Mouse (Mus musculus): ENCODE data around the gene Tcaf2. TPM values are rescaled to one million over a fixed set of nuclear protein-coding genes. Genes with fewer than 3 reads are reported as not detected.

The Tcaf2 gene
- total and polyA plus RNA-seq, 3 experiments, result not detected

DNA sequence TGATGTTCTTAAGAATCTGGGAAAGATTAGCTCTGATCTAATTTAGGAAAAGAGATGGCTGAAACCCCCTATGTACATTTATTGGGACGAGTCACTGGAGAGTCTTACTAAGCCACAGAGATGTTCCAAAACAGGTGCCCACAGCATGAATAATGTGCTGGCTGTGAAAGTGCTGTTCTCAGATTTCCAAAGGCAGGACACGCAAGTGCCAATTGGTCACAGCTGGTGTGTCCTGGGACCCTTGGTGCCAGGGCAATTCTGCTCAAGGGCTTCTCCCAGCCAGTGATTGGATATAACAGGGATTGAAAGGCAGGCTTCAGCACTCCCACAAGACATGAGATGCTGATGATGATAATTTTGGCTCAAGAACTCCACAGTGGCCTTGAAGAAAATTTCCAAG, 16.7 kb upstream of the Tcaf2 start:
- Histone ChIP-seq H3K36me3 (ENCODE audit: control insufficient read depth in 1 of 2, insufficient read depth in 2 of 2, low read length in 2 of 2) (no peaks in the 10 kb centered on the region), H3K79me2 (ENCODE audit: control insufficient read depth, insufficient read depth, low read length, poor library complexity) (no peaks in the 10 kb centered on the region), H3K4me1 (ENCODE audit: control insufficient read depth in 1 of 2, insufficient read depth in 2 of 2, low read length in 2 of 2) (no peaks in the 10 kb centered on the region), H3K9me3 (replicated peaks; ENCODE audit: insufficient read depth, low read length) (no peaks in the 10 kb centered on the region), H3K9ac (ENCODE audit: control insufficient read depth, low read depth, low read length, poor library complexity, severe bottlenecking) (no peak overlapping the region), H3K4me3 (ENCODE audit: control insufficient read depth in 1 of 2, insufficient read depth in 1 of 2, low read depth in 2 of 2, low read length in 2 of 2) (no peak overlapping the region), H3K27me3 (ENCODE audit: control insufficient read depth in 1 of 2, insufficient read depth in 2 of 2, low read length in 2 of 2) (no peaks in the 10 kb centered on the region), H3K27ac (ENCODE audit: control insufficient read depth, low read depth, low read length) (no peak overlapping the region)
- no peak for TF ChIP-seq TBP (IDR thresholded peaks at IDR 0.05; ENCODE audit: low read depth, low read length)
- TF ChIP-seq NELFE (IDR thresholded peaks at IDR 0.05; ENCODE audit: low read depth, low read length), result no peak
- TF ChIP-seq ELF1 (IDR thresholded peaks at IDR 0.05; ENCODE audit: low read depth, low read length), result no peak
- no peak for TF ChIP-seq GATA1 (IDR thresholded peaks at IDR 0.05; ENCODE audit: low read depth, low read length)
- no peak for TF ChIP-seq NRF1 (IDR thresholded peaks at IDR 0.05; ENCODE audit: insufficient read depth, low read depth, low read length, poor library complexity, severe bottlenecking)
- no peak for TF ChIP-seq ZMIZ1 (IDR thresholded peaks at IDR 0.05; ENCODE audit: low read depth, low read length)
- TF ChIP-seq POLR2AphosphoS5 (IDR thresholded peaks at IDR 0.05; ENCODE audit: borderline replicate concordance, low read depth, low read length), result no peak
- no peak for TF ChIP-seq BHLHE40 (IDR thresholded peaks at IDR 0.05; ENCODE audit: borderline replicate concordance, low read depth, low read length)
- TF ChIP-seq MAZ (IDR thresholded peaks at IDR 0.05; ENCODE audit: low read depth, low read length), result no peak
- TF ChIP-seq E2F4 (IDR thresholded peaks at IDR 0.05; ENCODE audit: borderline replicate concordance, low read depth, low read length), result no peak
- TF ChIP-seq GABPA (IDR thresholded peaks at IDR 0.05; ENCODE audit: low read depth, low read length), result no peak
- no peak for TF ChIP-seq JUND (IDR thresholded peaks at IDR 0.05; ENCODE audit: low read depth, low read length)
- TF ChIP-seq MEF2A (IDR thresholded peaks at IDR 0.05; ENCODE audit: extremely low read depth, insufficient replicate concordance, low read depth, low read length, poor library complexity, severe bottlenecking), result no peak
- no peak for TF ChIP-seq RCOR1 (IDR thresholded peaks at IDR 0.05; ENCODE audit: low read depth, low read length)
- TF ChIP-seq SIN3A (IDR thresholded peaks at IDR 0.05; ENCODE audit: low read length), result no peak
- no peak for TF ChIP-seq ZNF384 (IDR thresholded peaks at IDR 0.05; ENCODE audit: low read depth, low read length)
- no peak for TF ChIP-seq TAL1 (IDR thresholded peaks at IDR 0.05; ENCODE audit: low read length)
- no peak for TF ChIP-seq CHD1 (IDR thresholded peaks at IDR 0.05; ENCODE audit: low read depth, low read length)
- no peak for TF ChIP-seq UBTF (IDR thresholded peaks at IDR 0.05; ENCODE audit: borderline replicate concordance, insufficient read depth, low read depth, low read length)
- DNase-seq (ENCODE audit: low read depth, low spot score), result no peak

DNA sequence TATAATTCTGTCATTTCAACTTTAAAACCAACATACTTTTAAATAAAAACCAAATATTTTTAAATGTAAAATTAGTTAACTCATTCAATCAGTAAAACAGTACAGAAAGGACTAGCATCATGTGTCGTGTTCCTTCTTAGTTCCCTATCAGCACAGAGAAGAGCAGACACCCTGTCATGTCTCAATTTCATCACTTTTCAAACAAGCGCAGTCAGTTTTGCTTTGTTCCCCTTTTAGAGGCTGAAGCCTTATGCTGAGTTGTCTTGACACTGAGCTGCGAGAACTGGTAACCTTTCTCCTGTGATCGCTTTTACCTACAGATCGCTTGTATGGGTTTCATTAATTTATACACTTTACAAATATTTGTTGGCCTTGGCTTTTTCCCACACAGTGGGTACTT, 10.7 kb downstream of the Tcaf2 start:
- no peaks in the 10 kb centered on the region for H3K36me3 ChIP-seq (ENCODE audit: control insufficient read depth in 1 of 2, insufficient read depth in 2 of 2, low read length in 2 of 2)
- DNase-seq (ENCODE audit: low read depth, low spot score), result no peak
- no peak overlapping the region for H3K27ac ChIP-seq (ENCODE audit: control insufficient read depth, low read depth, low read length)
- no peak overlapping the region for H3K4me3 ChIP-seq (ENCODE audit: control insufficient read depth in 1 of 2, insufficient read depth in 1 of 2, low read depth in 2 of 2, low read length in 2 of 2)
- no peaks in the 10 kb centered on the region for H3K4me1 ChIP-seq (ENCODE audit: control insufficient read depth in 1 of 2, insufficient read depth in 2 of 2, low read length in 2 of 2)
- H3K9ac ChIP-seq (ENCODE audit: control insufficient read depth, low read depth, low read length, poor library complexity, severe bottlenecking), result no peak overlapping the region
- TF ChIP-seq CHD1 (IDR thresholded peaks at IDR 0.05; ENCODE audit: low read depth, low read length), result no peak
- no peak for TF ChIP-seq KAT2A (conservative IDR thresholded peaks at IDR 0.05; ENCODE audit: low read depth, low read length)
- no peak for TF ChIP-seq POLR2A (IDR thresholded peaks at IDR 0.05; ENCODE audit: control insufficient read depth in 1 of 2, insufficient read depth in 1 of 2, low read depth in 1 of 2, low read length in 2 of 2, poor library complexity in 1 of 2)
- TF ChIP-seq TAL1 (IDR thresholded peaks at IDR 0.05; ENCODE audit: low read length), result no peak
- TF ChIP-seq GATA1 (IDR thresholded peaks at IDR 0.05; ENCODE audit: low read depth, low read length), result no peak
- no peak for TF ChIP-seq ZNF384 (IDR thresholded peaks at IDR 0.05; ENCODE audit: low read depth, low read length)
- TF ChIP-seq EP300 (IDR thresholded peaks at IDR 0.05; ENCODE audit: low read depth in 1 of 2, low read length in 2 of 2), result no peak
- no peak for TF ChIP-seq NELFE (IDR thresholded peaks at IDR 0.05; ENCODE audit: low read depth, low read length)
- TF ChIP-seq POLR2AphosphoS5 (IDR thresholded peaks at IDR 0.05; ENCODE audit: borderline replicate concordance, low read depth, low read length), result no peak
- TF ChIP-seq ZKSCAN1 (IDR thresholded peaks at IDR 0.05; ENCODE audit: low read depth, low read length), result no peak
- H3K9me3 ChIP-seq (replicated peaks; ENCODE audit: insufficient read depth, low read length), result no peaks in the 10 kb centered on the region
- no peaks in the 10 kb centered on the region for H3K79me2 ChIP-seq (ENCODE audit: control insufficient read depth, insufficient read depth, low read length, poor library complexity)
- no peaks in the 10 kb centered on the region for H3K27me3 ChIP-seq (ENCODE audit: control insufficient read depth in 1 of 2, insufficient read depth in 2 of 2, low read length in 2 of 2)
